Mouse (Mus musculus) cerebellum, adult 2 months (tissue): ENCODE results near the gene Ank2.

Experiments
- CTCF ChIP-seq: fragments of 200-500 bp; IDR thresholded peaks from 2 replicates; pipeline ENCODE4 v1.5.1; 2011; ENCODE audit warnings: low read depth, mild to moderate bottlenecking, control low read depth, low read length, moderate library complexity, borderline replicate concordance; ENCODE audit not compliant: insufficient read depth
- POLR2A ChIP-seq: fragments of 200-500 bp; IDR thresholded peaks from 2 replicates; pipeline ENCODE4 v1.6.1; 2011; ENCODE audit warnings: low read length, control low read depth, borderline replicate concordance; ENCODE audit not compliant: insufficient read depth

DNA sequence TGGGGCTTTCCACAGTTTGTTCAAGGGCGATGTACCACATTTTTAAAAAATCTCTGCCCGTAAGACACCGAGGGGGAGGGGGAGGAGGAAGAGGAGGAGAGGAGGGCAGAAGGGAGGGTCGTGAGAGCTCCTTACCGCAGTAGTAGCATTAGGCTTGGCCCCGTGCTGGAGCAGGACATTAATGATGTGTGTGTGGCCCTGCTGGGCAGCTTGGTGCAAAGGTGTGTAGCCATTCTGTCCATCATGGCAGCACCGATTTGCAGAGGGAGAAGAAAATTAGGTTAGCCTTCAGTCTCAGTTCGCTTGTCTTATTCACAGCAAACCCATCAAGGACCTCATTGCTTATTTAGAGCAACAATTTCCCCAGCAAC is 500.4 kb downstream of the Ank2 start:
- TF ChIP-seq CTCF (no peak), POLR2A (no peak)
